Mouse (Mus musculus) ES-Bruce4 (cell line): Measurements from ENCODE around the gene Rrad.
"Not testable (repeated sequence)": the region's sequence is repeated elsewhere in the genome, so short reads cannot be mapped to it uniquely, and the experiment has no call there.

ENCODE experiments used
- CTCF ChIP-seq: IDR thresholded peaks from one replicate; pipeline ENCODE4 v1.8.1; 2011; ENCODE audit warnings: low read depth, low read length
- EP300 ChIP-seq: IDR thresholded peaks from 2 replicates; pipeline ENCODE4 v1.6.1; 2011; ENCODE audit warnings: low read depth, low read length; ENCODE audit not compliant: insufficient read depth
- POLR2A ChIP-seq: IDR thresholded peaks from one replicate; pipeline ENCODE4 v1.8.1; 2011; ENCODE audit warnings: low read length; ENCODE audit not compliant: insufficient read depth

GRCm38 (mm10) chr8:104644187-104644586 lies 13.1 kb upstream of the Rrad start:
- TF ChIP-seq CTCF, POLR2A, EP300: not testable (repeated sequence)
